Mouse (Mus musculus): ENCODE data around the gene Gm3512. TPM values are rescaled to one million over a fixed set of nuclear protein-coding genes. Genes with fewer than 3 reads are reported as not detected.
"Not testable (repeated sequence)": the region's sequence is repeated elsewhere in the genome, so short reads cannot be mapped to it uniquely, and the experiment has no call there.

The Gm3512 gene
- under 1 TPM; 0.49 TPM for total RNA-seq (2021)
- long read RNA-seq, experiment 1, partial matches to known transcripts = 0 of 1 reads
- long read RNA-seq, experiment 1, other reads (novel, unspliced or antisense) = 1 of 1 reads
- long read RNA-seq, experiment 2, partial matches to known transcripts = 0 of 1 reads
- long read RNA-seq, experiment 2, other reads (novel, unspliced or antisense) = 1 of 1 reads

GRCm38 (mm10) chr14:7174483-7174971 lies at the start of gene Gm3512:
Gene Gm3512 (minus strand): TSS chr14:7174533.
- DNase-seq (ENCODE audit: low spot score in 2 of 2) = peak in 1 of 2 experiments; percentile 1

- peak; percentile 10 to 12 for DNase-seq (ENCODE audit: low spot score in 2 of 2)
These were observed 25.7 kb upstream of the Gm3512 start for GRCm38 (mm10) chr14:7200070-7200469.

GRCm38 (mm10) chr14:7194440-7194839 lies 20.1 kb upstream of the Gm3512 start, which contains the start of gene Gm16434:
Gene Gm16434 (minus strand): TSS chr14:7194540.
- not testable (repeated sequence) for DNase-seq (ENCODE audit: low spot score in 2 of 2)

GRCm38 (mm10) chr14:7125312-7125711 lies 49.0 kb downstream of the Gm3512 start, which contains the start of gene Gm6676:
Gene Gm6676 (minus strand): TSS chr14:7125412.
- not testable (repeated sequence) for DNase-seq (ENCODE audit: low spot score in 2 of 2)

GRCm38 (mm10) chr14:7105124-7105802 lies 69.1 kb downstream of the Gm3512 start:
- DNase-seq (ENCODE audit: low spot score in 2 of 2) = peak in 1 of 2 experiments; percentile 3

Other genes with a start within 250 kb of the Gm3512 start
- not detected for gene Gm6356, start 200.7 kb downstream of the Gm3512 start, total RNA-seq (2021)
- under 1 TPM in 1 of 2 experiments, not detected in 1; 0.34 TPM for gene Gm10406, start 147.1 kb downstream of the Gm3512 start, total RNA-seq (2021)
- not detected for gene Gm3685, start 129.6 kb downstream of the Gm3512 start, total RNA-seq (2021)
- 1 to 10 TPM in 1 of 2 experiments, under 1 TPM in 1; 0.91 to 1.9 TPM for gene Gm3696, start 73.9 kb downstream of the Gm3512 start, total RNA-seq (2021)
- gene Gm6676, start 49.1 kb downstream of the Gm3512 start, total RNA-seq (2021) = under 1 TPM in 1 of 2 experiments, not detected in 1; 0.15 TPM
- under 1 TPM in 1 of 2 experiments, not detected in 1; 0.15 TPM for gene Gm16434, start 20.0 kb upstream of the Gm3512 start, total RNA-seq (2021)
- not detected for gene Gm3727, start 90.2 kb upstream of the Gm3512 start, total RNA-seq (2021)
- under 1 TPM; 0.22 to 0.31 TPM for gene Gm3739, start 140.5 kb upstream of the Gm3512 start, total RNA-seq (2021)
- gene Gm5797, start 157.9 kb upstream of the Gm3512 start, total RNA-seq (2021) = not detected
- gene Gm8374, start 190.6 kb upstream of the Gm3512 start, total RNA-seq (2021) = not detected

Measured in gastrocnemius, postnatal 4 days (tissue).